Mouse (Mus musculus) fat pad, adult 2 months (tissue): ENCODE measurements at regions not wholly inside any gene's neighbourhood (a gene's known extent, or its start where the extent isn't known, plus 50 kb on each side); places are given as distances from the start of the nearest gene placed in this dataset.
A peak's percentile ranks its signal among the peaks of the same experiment; 100 is the strongest.

Experiments
- DNase-seq: peaks from one replicate; pipeline ENCODE4 v3.0.0-alpha.2; 2011; ENCODE audit warnings: low read depth, low spot score; ENCODE audit errors: extremely low read depth

- no peak for DNase-seq
Measured at GRCm38 (mm10) chr1:133549816-133550215, 60.3 kb downstream of the Snrpe start.

DNA sequence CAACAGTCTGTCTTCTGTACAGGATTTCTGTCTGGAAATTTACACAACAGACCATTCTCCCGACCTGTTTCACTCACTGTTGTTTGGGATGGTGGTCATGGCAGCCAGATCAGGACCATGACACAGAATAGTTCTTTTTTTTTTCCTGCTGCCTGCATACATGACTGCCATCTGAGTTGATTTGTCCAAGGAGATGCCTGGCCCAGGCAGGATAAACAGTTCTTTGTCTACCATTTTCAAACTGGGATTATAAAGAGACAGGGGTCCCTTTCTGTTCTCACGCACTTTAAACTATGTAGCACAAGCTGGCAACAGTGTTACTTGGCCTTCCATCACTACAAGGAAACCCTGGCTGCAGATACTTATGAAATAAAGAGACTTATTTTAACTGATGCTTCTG, 61.1 kb downstream of the Snrpe start:
- DNase-seq, result no peak

DNA sequence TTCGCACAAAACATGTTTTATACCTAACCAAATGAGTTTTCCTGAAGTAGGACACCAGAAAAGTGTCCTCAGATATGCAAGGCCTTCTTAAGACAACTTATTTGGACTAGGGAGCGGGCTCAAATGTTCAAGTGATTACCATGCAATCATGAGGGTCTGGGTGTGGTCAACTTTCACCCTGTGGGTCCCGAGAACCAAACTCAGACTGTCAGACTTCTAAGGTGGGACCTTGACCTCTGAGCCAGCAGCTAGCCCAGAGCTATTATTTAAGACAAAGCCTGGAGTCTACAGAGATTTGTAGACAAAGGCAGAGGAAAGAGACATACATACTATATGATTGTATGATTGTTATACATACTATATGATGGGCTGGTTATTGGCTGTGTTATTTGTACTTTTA, 62.5 kb downstream of the Snrpe start:
- no peak for DNase-seq

- no peak for DNase-seq
Measured at GRCm38 (mm10) chr1:133544996-133545395, 65.1 kb downstream of the Snrpe start.

GRCm38 (mm10) chr1:133543751-133544150, 66.3 kb downstream of the Snrpe start:
- no peak for DNase-seq

DNA sequence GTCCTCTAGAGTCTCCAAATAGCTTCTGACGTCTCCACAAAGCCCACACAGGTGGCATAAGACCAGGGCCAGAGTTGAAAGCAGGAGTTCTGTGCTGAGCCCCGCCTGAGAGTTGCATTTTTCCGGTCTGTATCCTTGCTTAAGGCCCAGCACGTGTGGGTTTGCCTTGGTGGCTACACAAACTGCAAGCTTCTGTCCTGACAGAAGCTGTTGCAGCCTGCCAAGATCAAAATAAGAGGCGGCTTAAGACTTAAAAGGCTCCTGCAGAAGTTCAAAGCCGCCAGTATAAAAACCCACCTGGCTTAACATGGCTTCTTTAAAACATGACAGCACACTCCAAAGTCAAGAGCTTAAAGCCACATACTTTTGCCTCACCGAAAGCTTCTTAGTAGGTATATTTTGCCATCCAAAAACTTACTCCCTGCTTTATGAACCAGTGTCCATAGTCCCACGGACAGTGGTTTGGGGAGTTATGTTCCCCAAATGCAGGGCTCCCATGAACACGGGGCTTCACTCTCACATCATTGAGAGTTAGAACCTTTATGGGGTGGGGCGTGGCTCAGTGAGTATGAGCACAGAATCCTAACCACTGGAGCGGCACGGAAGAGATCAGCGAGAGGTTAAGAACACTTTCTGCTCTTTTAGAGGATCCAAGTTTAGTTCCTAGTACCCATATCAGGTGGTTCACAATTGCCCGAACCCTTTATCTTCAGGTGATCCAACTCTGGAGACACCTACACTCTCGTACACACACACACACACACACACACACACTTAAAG, 67.9 kb downstream of the Snrpe start:
- DNase-seq, result no peak

DNA sequence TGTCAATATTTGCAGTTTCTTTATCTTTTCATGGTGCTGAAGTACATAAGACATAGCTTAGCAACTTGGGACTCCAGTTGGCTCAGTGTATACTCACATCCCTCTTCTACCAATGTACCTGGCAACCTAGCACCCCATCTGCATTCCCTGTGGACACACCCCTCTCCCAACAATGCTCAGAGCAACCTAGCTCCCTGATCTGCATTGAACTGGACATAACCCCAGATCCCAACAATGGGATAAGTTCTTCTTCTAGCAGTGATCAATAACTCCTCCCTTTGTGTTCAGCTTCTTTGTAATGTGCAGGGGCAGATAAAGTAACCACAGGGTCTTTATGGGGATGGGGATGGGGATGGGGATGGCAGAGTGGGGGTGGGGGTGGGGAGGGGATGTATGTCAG, 79.4 kb downstream of the Snrpe start:
- no peak for DNase-seq

DNA sequence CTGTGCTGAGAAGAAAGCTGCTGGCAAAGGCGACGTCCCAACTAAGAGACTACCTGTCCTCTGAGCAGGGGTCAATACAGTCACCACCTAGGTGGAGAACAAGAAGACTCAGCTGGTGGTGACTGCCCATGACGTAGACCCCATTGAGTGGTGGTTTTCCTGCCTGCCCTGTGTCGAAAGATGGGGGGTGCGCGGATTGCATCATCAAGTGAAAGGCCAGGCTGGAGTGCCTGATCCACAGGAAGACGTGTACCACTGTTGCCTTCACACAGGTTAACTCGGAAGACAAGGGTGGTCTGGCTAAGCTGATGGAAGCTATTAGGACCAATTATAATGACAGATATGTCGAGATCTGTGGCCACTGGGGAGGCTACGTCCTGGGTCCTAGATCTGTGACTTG, 80.3 kb downstream of the Snrpe start:
- no peak for DNase-seq

- DNase-seq, result peak; percentile 3
Measured at GRCm38 (mm10) chr1:133527651-133528385, 82.3 kb downstream of the Snrpe start.

DNA sequence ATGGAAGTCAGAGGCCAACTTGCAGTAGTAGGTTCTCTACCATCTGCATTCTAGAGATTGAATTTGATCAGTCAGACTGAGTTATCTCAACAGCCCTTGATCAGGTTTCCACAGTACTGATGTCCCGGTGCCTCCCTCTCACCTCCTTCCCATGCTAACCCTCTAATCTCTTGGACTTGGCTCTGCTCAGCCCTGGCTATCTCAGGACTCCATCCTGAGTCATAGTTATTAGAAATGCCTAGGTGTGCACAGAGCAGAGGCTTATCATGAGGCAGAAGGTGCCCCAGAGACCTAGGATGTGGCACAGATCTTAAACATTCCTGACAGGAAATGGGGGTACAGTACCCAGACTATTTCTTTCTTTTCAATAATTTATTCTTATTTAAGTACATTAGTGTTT, 87.3 kb downstream of the Snrpe start:
- DNase-seq, result no peak

DNA sequence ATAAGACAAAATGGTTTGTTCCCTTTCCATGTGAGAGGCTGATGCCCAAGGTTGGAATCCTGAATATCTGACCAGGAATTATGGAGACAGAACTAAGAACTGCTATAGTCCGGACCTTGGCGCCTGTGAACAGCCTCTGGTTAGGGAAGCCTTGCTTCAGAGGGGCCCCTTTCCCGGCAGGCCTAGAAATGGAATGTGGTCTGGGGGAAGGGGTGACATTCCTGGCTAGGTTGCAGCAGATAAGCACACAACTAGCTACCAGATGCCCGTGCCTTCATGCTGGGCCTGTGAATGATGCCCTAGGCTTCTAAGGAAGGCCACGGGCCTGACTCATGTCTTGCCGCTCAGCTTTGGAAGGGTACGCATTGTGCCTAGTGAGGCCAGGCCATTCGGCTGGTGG, 89.4 kb downstream of the Snrpe start:
- DNase-seq, result no peak

- no peak for DNase-seq
Measured at GRCm38 (mm10) chr1:133517020-133517419, 92.8 kb upstream of the Sox13 start.

DNA sequence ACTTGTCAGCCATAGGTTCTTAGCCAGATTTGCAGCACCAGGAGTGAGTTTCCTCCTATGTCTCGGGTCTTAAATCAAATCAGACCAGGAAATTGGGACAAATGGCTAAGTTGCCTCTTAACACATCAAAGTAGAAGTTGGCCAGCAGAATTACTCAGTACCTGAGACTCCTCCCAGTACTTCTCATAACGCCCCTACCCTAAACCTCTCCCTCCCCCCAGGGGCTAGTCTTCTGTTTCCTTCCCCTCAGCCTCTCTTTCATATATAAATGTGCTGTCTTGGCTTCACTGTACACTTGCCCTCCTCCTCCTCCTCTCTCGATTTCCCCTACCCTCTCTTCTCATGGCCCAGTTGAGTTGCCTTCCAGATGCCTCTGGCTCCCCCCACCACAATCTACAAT, 79.9 kb upstream of the Sox13 start:
- DNase-seq, result no peak

- no peak for DNase-seq
Measured at GRCm38 (mm10) chr1:133503336-133503735, 79.2 kb upstream of the Sox13 start.

DNA sequence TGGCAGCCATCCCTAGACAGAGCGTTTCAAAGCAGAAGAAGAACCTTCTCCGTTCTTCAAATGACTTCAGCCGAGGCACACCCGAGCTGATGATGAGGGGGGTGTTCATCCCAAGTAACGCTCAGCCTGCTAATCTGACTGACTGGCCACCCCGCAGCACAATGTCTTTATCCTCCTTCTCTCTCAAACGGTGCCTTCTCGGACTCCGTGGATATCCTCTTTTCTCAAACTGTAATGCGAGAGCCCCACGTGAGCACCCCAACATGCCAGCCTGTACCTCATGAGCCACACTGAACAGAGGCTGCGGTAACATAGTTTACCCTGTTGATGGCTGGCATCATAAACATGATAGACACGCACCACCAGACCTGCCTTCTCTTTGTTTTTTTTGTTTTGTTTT, 76.8 kb upstream of the Sox13 start:
- DNase-seq, result no peak

- no peak for DNase-seq
Measured at GRCm38 (mm10) chr1:133492986-133493741, 69.0 kb upstream of the Sox13 start.

- DNase-seq, result no peak
Measured at GRCm38 (mm10) chr1:133492291-133492985, 68.3 kb upstream of the Sox13 start.

- DNase-seq, result no peak
Measured at GRCm38 (mm10) chr1:133491857-133492290, 67.7 kb upstream of the Sox13 start.

- no peak for DNase-seq
Measured at GRCm38 (mm10) chr1:133487171-133487901, 63.2 kb upstream of the Sox13 start.

DNA sequence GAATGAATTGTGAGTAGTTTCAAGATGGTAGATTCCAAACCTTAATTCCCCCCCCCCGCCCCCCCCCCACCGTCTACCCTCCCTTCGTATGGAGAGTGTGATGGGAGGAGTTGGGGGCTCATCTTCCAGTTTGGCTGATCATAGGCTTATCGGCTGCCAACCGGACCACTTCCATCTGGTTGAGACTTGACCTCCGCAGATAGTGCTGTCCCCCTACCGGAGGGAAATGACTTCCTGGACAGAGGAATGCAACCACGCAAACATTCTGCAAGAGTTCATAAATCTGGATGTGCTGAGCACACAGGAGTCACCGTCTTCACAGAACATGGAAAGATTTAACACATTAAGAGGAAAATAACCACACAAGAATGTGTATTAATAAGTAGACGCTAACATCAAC, 62.2 kb upstream of the Sox13 start:
- no peak for DNase-seq
